Mouse (Mus musculus) megakaryocyte, embryonic 14.5 days (primary cell): ENCODE measurements around the gene Vezf1.

Source experiments
- FLI1 ChIP-seq: IDR thresholded peaks from 2 replicates; pipeline ENCODE4 v1.6.1; 2012; ENCODE audit warnings: low read length, inconsistent platforms, mixed read lengths
- GATA1 ChIP-seq: IDR thresholded peaks from 3 replicates; pipeline ENCODE4 v1.6.1; 2012; ENCODE audit warnings: mixed read lengths, low read length, inconsistent platforms, borderline replicate concordance

- TF ChIP-seq FLI1 = no peak
- TF ChIP-seq GATA1 = no peak
Observed at GRCm38 (mm10) chr11:88089150-88089549, 21.1 kb downstream of the Vezf1 start.
